Mouse (Mus musculus): ENCODE measurements around the gene Olfr56.

Olfr56 gene

DNA sequence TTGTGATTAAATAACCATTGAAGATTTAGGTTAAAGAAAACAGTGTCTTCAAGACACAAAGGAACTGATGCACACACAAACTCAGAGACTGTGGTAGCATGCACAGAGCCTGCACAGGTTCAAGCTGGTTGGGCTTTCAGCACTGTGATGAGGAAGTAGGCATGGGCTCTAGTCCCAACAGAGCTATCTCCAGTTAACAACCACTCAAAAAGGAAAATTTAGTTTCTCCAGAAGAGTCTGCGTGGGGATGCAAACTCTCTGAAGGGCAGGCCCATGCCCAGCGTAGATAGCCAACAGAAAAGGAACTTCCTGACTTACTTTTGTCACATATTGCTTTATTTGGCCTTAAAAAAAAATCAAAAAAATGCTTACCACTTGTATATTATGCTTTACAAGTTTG is 114.1 kb downstream of the Olfr56 start:
- DNase-seq: no peak

DNA sequence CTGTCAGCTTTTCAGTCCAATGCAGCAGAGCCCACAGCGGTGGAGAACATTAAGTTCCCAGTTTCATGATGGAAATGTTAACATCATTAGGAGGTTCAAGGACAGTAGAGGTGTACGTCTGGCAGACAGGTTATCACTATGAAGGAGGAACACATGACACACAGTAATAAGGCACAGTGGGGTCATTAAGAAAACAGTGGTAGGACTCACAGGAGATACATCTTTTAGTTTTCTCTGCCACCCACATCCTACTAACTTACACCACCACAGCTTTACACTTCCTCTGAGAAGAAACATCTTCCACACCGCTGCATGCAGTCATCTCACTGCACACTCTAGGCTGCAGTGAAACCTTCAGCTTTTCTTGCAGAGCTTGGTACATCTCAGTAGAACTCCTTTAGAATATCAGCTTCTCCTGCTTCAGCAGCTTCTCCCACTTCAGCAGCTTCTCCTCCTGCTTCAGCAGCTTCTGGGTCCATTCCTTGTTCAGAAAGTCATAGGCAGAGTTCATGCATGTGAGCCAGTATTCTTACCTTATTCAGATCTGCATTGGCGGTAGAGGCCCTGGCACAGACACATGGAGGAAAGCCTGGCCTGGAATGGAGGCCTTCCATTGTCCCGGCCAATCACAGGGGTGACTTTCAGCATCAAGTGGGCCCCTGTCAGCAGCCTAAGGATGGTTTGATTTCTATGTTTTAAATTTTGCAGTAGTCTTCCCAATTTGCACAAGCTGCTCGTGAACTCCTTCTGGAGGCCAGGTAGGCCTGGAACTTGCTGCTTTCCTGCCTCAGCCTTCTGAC is 115.4 kb downstream of the Olfr56 start:
- DNase-seq: no peak

DNA sequence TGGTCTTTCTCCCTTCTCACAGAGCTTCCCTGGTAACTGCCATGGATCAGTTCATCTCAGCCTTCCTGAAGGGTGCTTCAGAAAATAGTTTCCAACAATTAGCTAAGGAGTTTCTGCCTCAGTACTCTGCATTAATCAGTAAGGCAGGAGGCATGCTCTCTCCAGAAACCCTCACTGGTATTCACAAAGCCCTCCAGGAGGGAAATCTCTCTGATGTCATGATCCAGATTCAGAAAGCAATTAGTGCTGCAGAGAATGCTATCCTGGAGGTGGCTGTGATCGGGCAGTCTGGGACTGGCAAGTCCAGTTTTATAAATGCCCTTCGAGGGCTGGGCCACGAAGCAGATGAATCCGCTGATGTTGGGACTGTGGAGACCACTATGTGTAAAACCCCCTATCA is 116.7 kb downstream of the Olfr56 start:
- DNase-seq: no peak

DNA sequence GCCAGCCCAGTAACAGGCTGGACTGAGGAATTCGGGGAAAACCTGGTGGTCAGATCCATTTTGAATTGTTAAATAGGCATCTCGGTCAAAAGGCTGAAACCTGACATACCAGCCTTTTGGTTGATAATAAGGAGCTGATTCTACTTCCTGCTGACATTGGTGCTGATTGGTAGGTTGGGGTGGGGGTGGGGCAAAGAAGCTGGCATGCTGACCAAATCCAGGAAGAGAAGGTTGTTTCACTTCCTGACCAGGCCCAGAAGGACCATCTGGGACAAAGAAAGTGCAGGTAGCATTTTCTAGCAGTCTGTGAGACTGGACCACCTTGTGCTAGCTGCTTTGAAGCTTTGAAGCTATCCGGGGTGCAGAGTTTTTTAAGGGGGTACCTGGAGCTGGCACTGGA is 121.7 kb downstream of the Olfr56 start:
- DNase-seq: no peak

DNA sequence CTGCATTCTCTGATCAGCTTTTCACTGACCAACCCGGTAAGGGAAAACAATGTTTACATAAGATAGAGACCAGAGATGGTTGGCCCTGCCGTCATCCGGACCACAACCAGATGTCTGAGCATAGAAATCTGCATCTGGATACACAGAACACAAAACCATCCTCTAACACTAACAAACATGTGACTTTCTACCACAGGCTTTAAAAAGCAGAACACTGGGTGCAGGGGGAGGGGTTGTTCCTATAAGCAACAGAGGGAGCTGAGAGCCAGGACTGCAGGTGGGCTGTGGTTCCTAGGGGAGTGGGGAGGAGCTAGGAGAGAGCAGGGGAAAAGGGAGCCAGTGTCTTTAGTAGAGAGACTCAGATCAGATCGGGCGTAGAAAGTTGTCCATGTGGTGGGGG is 122.8 kb downstream of the Olfr56 start:
- no peak for DNase-seq

DNA sequence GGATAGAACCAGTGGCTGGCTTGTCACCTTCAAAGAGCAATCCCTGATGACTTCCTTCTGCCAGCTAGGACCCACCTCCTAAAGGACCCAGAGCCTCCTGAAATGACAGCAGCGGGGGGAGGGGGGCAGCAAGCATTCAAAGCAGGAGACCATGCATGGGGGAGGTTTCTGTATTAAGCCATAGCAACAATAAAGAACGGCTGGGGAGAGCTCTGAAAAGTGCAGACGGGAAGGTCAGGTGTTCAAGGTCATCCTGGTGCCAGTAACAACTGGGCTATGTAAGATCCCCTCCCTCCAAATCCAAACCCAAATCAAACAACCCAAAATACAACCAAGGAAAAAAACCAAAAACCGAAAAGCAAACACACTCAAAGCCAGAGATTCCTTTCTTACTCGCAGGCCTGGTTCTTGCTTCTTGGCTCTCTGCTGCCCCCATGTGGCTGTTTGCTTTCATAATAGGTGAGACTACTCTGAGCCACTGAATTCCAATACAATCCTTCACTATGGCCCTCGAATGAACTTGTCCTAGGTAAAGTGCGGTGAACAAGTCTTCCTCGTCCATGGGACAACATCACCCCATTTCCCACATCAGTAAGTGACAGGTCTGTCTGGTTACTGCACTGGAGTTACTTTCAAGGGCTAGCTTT is 124.5 kb downstream of the Olfr56 start:
- peak; percentile 61 for DNase-seq

DNA sequence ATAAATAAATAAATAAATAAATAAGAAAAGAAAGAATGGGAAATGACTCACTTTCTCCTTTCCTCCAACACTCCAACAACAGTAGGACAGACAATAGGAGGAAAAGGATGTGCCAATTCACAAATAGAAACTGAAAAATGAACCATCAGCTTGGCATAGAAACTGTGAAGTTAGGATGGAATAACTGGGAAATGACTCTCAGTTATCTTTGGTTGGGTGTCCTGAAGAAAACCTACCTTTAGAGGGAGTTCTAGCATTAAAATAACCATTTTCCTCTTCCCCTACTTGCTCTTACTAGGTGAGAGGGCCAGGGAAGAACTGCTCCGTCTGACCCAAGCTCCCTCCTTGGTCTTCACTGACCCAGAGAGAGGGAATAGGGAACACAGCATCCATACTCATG is 127.1 kb downstream of the Olfr56 start:
- no peak for DNase-seq

DNA sequence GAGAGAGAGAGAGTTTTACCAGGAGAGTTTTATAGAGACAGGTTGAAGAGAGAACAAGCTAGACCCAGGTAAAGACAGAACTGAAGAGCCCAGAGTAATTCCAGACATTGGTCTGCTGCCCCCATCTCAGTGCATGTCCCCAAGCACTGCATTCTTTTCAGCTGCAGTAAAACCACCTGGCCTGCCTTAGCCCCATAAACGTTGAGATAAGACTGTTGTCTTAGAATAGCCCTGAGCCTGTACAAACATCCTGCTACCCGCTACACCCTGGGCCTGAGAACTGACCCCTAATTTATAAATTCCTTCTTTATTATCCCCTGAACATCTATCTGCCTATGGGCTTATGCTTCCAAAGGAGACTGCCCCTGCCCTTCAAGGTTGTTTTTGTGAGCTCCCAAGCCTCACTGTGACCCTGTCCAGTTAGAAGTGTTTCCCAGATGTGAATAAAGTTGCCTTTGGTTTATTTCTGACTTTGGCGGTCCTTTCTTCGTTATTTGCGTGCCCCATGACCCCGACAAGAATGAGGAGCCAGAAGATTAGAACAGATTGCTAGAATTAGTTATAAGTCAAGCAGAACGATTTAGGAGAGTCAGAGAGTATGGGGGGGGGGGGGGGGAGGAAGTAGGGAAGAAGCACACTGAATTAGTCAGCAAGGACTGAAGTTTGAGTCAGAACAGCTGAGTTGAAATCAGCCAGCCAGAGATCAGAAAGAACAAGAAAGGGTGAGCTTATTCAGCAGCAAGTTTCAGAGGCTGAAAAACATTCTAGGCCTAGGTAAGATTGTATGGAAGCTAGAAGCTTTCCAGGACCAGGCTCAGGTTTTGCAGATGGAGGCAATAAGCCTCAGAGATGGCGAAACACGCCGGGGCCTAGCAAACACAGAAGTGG is 129.2 kb downstream of the Olfr56 start:
- DNase-seq: no peak

DNA sequence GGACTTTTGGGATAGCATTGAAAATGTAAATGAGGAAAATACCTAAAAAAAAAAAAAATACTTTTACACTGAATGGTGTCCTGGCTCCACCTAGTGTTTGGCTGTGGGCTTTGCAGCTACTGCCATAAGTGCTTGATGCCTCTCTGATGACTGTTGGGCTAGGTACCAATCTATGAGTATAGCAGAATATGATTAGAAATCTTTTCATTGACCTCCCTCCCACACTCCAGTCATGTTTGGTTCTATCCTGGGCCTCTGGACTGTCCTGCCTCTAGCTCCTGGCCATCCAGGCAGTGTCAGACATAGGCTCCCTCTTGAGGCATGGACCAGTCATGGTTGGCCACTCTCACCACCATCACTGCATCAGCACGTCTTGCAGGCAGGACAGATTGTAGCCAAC is 130.1 kb downstream of the Olfr56 start:
- no peak for DNase-seq

DNA sequence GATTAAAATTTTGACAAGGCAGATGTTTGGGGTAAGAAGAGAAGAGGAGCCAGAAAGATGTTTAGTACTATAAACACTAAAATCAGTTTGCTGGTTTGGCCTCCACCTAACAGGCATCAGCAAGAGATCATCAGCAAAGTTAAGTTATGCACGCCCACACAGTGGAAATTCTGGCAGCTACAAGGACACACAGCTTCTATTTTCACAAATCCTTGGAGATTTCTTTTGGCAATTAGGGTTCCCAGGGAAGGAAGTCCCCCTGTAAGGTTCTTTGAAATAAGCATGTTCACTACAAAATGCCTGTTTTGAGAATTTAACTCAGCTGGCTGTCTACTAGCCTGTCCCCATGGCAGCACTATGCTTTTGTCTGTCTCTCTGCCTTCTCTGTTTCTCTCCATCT is 132.3 kb downstream of the Olfr56 start:
- no peak for DNase-seq

DNA sequence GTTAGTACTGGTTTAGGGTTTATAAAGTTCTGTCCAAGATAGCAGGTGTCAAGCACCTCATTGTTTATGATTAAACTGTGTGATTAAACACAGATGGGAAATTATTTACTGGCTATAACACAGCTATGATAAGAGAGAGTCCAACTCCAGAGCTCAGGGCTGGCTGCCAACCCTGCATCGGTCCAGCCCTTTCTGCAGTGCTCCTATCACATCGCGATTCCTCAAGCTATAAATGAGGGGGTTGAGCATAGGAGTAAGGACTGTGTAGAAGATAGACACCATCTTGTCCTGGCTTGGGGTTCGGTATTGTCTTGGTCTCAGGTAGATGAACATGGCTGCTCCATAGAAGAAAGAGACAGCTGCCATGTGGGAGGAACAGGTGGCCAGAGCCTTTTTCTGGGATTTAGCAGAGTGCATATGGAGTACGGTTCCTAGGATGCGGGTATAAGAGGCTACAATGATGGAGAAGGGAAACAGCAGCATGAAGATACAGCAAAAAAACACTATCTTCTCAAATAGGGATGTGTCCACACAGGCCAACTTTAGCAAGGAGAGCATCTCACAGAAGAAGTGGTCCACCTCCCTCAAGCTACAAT is 134.0 kb downstream of the Olfr56 start:
- DNase-seq: no peak

DNA sequence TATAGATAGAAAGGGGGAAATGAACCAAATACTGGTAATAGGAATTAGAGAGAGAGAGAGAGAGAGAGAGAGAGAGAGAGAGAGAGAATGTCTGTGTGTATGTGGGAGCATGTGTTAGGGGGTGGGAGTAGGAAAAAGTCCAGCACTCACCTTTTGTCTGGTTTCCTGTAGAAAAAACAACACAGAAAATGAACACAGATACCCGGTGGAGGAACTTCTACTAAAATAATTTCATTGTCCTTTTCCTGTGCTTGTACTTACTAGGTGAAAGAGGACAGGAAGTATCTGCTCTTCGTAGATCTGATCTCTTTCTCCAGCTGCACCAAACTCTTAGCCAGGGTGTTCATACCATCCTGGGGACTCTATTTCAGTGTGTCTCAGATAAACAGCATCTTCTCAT is 135.5 kb downstream of the Olfr56 start:
- DNase-seq: no peak

DNA sequence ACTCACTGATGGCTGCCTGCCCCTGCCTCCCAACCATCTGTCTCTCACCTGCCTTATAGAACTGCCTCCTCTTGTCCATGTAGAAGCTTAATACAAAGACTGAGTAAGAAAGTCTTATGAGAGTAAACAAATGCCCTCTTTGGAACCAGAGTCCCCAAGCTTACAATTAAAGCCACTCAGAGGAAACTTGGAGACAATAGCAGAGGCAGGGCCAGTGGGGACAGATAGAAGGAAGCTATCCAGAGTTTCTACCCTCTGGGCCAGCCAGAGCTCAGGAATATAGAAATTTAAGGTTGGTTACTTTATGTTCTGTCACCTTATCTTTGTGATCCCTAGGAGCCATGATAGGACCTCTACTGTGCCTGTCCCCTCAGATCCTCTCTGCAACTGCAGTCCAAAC is 136.1 kb downstream of the Olfr56 start, which contains the start of gene Olfr1396:
Olfr1396 (minus strand) TSS at position 101 of the 400 bp plus-strand sequence.
- DNase-seq: no peak

DNA sequence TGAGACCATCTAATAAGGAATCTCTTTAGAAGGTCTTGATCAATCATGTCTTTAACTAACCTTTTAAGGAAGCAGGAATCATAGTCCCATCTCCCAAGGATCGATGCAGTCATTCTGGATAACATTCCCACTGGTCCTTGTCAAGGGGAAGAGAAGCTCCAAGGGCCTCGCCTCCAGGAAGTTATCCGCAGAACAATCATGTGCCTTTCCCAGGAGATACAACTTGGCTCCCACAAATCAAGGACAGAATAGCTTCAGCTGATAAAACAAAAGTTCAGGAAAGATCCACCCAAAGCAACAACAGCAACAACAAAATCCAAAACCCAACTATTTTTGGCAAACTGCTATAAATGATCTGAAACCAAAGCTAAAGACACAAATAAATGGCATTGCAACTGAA is 140.9 kb downstream of the Olfr56 start:
- no peak for DNase-seq

DNA sequence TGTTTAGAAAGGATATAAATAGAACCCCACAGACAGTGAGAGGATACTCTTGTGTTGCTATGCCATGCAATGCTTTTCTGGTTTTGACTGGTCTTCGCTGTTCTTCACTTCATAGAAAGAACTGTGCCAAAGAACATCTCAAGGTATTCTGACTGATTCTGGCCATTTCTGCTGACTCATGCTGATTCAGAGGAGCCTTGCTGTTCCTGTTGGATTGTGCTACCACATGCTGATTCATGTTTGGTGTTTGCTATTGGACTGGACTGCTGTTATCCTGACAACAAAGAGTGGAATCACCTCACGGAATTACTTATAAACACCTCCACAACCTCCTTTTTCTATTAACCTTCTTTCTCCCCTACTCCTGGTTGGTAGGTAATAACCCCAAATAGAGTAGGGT is 145.5 kb downstream of the Olfr56 start:
- DNase-seq: no peak

DNA sequence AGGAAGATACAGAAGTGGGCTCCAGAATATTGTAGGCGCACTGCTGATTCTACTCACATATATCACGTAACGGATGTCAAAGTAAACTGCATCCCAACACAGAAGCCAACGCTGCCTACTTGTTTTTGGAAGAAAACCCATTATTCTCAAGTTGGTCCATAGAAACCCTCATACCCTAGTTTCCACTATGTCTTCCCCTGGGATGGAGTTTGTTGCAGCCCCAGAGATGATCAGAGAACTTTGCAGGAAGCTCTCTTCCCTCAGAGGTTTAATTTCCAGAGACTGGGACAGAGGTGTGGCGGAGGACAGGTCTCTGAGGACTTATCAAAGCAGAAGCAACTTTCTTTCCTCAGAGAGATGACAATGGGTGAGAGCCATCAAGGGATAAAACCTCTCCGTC is 163.3 kb downstream of the Olfr56 start, which contains the start of gene Olfr1395:
Olfr1395 (plus strand) TSS at position 301 of the 400 bp plus-strand sequence.
- DNase-seq: no peak

DNA sequence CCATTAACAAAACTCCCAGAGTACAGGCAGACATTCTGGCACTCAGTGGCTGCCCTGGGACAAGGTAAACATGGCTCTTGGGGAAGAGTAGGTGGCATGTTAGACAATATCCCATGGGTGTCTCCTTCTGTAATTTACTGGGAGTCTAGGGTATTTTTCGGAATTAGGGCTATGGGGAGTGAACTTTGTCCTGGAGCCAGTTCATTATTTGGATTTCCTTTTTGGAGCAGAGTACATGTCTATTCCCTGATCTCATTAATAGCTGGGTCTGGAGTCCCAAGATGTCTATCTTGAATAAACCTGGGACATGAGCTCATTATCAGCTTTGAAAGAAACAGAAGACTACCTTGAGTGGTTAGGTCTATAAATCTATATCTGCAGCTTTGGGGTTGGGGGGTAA is 175.4 kb downstream of the Olfr56 start, which contains the start of gene Olfr1394:
Olfr1394 (plus strand) TSS at position 301 of the 400 bp plus-strand sequence.
- no peak for DNase-seq

DNA sequence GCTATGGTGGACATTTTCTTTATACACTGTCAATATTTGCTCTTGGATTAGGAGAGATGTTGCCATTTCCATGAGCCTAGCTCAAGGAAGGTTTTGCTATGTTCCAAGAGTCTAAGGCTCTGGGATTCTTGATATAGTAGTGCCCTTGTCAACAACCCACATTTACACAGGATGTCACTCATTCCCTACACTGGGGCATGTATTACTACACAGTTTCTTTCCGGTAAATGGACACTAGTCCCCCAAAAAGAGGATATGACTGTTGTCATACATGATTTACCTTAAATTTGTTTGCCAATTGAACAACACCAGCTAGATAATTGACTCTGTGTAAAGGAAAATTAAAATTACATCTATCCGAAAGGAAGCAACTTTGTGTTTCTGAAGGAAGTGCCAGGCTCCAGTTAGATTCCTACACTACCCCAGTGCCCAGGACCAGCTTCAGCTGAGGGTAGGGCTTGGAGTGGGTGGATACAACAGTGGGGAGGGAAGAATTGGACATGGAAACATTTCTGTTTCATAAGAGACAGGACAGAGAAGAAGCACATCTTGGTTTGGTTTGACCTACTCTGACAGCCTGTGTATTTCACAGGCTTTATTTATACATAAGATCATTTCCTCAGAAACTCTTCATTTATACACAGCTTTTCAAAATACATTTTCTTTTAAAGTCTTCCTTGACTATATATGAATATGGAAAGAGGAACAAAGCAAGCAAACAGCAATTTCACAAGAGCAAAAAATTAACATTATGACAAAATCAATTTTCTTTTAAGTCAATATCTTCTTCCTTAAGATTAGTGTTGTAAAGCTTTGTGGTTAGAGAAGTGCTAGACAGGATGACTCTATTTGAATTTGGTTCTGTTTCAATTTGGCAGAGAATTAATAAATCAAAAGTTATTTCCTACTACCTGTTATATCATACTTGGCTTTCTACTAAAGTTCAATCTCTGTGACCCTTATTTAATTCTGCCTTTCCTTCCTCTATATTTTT is 178.4 kb downstream of the Olfr56 start:
- no peak for DNase-seq

DNA sequence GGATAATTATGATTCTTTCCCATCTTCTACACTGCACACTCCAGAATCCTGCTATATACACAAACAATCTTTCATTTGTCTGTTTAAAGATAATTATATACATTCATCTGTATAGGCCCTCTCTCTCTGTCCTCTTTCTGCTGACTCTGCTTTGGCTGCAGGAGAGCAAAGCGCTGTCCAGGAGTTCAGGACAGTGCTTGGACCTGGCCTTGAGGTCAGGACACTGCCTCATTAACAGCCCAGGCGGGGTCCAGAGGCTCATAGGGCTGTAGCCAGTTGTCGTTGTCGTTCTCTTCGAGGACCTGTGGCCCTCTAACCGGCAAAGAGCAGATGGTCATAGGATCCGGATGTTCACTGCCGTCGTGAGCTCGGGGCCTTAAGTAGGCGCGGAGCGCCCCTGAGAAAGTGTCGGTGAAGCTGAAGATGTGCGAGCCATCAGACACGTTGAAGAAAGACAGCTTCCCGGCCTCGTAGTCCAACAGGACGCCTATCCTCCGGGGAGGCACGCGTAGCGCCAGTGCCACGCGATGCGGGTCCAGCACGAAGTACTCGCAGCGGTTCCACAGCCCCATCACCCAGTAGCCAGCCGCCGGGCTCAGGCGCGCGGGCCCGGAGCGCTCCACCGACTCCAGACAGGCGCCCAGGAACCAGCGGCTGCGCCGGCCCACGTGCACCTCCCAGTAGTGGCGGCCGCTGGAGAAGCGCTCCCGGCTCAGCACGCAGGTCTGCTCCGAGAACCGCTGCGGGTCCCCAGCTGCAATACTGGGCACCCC is 190.3 kb downstream of the Olfr56 start:
- DNase-seq: no peak

DNA sequence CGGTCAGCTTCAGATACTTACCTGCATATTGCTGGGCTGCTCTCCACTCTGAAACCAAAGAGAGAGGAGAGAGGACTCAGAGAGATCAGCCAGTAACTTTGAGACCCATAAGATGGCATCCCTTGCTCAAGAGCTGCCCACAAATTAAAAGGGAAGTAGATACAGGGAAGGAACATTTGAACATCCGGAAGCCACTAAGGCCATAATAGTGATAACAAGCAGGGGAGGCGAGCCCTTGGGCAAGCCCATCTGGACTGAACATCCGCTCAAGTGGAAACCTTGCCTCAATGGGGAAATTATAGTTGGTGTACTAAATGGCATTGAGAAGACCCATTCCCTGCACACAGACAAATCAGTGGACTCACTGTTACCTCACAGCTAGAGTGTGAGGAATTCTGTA is 191.9 kb downstream of the Olfr56 start:
- no peak for DNase-seq

DNA sequence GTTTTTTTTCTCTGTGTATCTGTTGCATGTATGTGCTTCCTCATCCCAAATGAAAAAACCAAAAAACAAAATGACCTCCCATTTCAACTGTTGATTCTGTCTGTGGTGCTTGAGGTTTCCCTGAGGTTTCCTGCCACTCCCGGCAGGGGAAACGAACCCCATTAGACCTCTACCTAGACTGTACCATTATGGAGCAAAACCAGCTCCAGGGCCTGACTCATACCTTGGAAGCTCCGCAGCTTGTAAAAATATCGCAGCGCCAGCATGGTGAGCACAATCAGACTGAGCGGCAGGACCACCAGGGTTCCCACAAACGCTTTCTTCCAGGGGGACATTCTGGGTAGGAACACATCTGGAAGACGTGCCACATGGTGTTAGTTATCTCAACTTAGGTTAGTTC is 196.7 kb downstream of the Olfr56 start:
- no peak for DNase-seq
